Mouse (Mus musculus) midbrain, embryonic 15.5 days (tissue): ENCODE results near the gene Slc35b4. TPM values are rescaled to one million over a fixed set of nuclear protein-coding genes. Genes with fewer than 3 reads are reported as not detected.

Source experiments
- ATAC-seq: fragments of 200-750 bp; cut with Nextera tagmentation; replicated peaks from 2 replicates; pipeline ENCODE4 v1.8.0; 2017; ENCODE audit warnings: moderate TSS enrichment
- H3K27ac ChIP-seq: fragments of 300-500 bp; sonication (generic); 2 replicates; pipeline ENCODE4 v1.5.1; 2015; ENCODE audit warnings: mild to moderate bottlenecking, inconsistent platforms
- H3K27me3 ChIP-seq: fragments of 300-500 bp; sonication (generic); replicated peaks from 2 replicates; pipeline ENCODE4 v1.6.1; 2015; ENCODE audit warnings: inconsistent platforms
- H3K36me3 ChIP-seq: fragments of 300-500 bp; sonication (generic); replicated peaks from 2 replicates; pipeline ENCODE4 v1.6.1; 2015; ENCODE audit warnings: inconsistent platforms
- H3K4me1 ChIP-seq: fragments of 300-500 bp; sonication (generic); 2 replicates; pipeline ENCODE4 v1.6.1; 2015; ENCODE audit warnings: inconsistent platforms
- H3K4me2 ChIP-seq: fragments of 300-500 bp; sonication (generic); 2 replicates; pipeline ENCODE4 v1.6.1; 2015; ENCODE audit warnings: inconsistent platforms, mild to moderate bottlenecking, moderate library complexity
- H3K4me3 ChIP-seq: fragments of 300-500 bp; sonication (generic); 2 replicates; pipeline ENCODE4 v1.5.1; 2015; ENCODE audit warnings: mild to moderate bottlenecking, inconsistent platforms
- H3K9ac ChIP-seq: fragments of 300-500 bp; sonication (generic); 2 replicates; pipeline ENCODE4 v1.6.1; 2015; ENCODE audit warnings: mild to moderate bottlenecking, inconsistent platforms
- H3K9me3 ChIP-seq: fragments of 300-500 bp; sonication (generic); 2 replicates; pipeline ENCODE4 v1.6.1; 2016; ENCODE audit warnings: inconsistent platforms
- WGBS: fragments of 180-500 bp; shearing (Covaris S2); methylation state at CpG from one replicate; pipeline ENCODE4 v1.1.7; 2015; ENCODE audit warnings: mixed read lengths; 5-methylcytosine and 5-hydroxymethylcytosine counted together
- polyA plus RNA-seq: library from polyadenylated mRNA; unstranded; fragments of >200 nt; fragmentation: Nextera tagmentation; extraction: Ambion mirVana; gene quantifications from 2 replicates; pipeline ENCODE4 v1.2.1, GENCODE M21; 2015

Gene Slc35b4
- polyA plus RNA-seq, 1 experiment from 2014 or later = 45.0 TPM

GRCm38 (mm10) chr6:34187273-34187863 lies 10.5 kb upstream of the Slc35b4 start:
- no peaks in the 10 kb centered on the region for H3K36me3 ChIP-seq
- ATAC-seq = no peak
- H3K4me2 ChIP-seq = no peak overlapping the region
- H3K27me3 ChIP-seq = no peaks in the 10 kb centered on the region
- H3K9ac ChIP-seq = no peak overlapping the region
- 16% methylated on average over 2 of the region's 2 CpGs for WGBS
- H3K4me1 ChIP-seq = no peaks in the 10 kb centered on the region
- H3K9me3 ChIP-seq = no peaks in the 10 kb centered on the region
- H3K27ac ChIP-seq = no peak overlapping the region
- H3K4me3 ChIP-seq = no peak overlapping the region

- Histone ChIP-seq H3K27ac (no peak overlapping the region), H3K36me3 (no peaks in the 10 kb centered on the region), H3K9ac (no peak overlapping the region), H3K4me1 (no peaks in the 10 kb centered on the region), H3K9me3 (no peaks in the 10 kb centered on the region), H3K4me2 (no peak overlapping the region), H3K27me3 (no peaks in the 10 kb centered on the region), H3K4me3 (no peak overlapping the region)
- WGBS = 90% methylated on average over 3 of the region's 3 CpGs
- no peak for ATAC-seq
These were observed 6.4 kb upstream of the Slc35b4 start for GRCm38 (mm10) chr6:34183326-34183725.

- no peaks in the 10 kb centered on the region for H3K27me3 ChIP-seq
- H3K36me3 ChIP-seq = no peaks in the 10 kb centered on the region
- no peaks in the 10 kb centered on the region for H3K4me1 ChIP-seq
- no peak overlapping the region for H3K27ac ChIP-seq
- no peaks in the 10 kb centered on the region for H3K9me3 ChIP-seq
- ATAC-seq = no peak
- H3K9ac ChIP-seq = no peak overlapping the region
- no peak overlapping the region for H3K4me3 ChIP-seq
- 78% methylated on average over 3 of the region's 3 CpGs for WGBS
- no peak overlapping the region for H3K4me2 ChIP-seq
These were observed 5.0 kb upstream of the Slc35b4 start for GRCm38 (mm10) chr6:34181961-34182360.

- 89% methylated on average over 4 of the region's 4 CpGs for WGBS
- H3K9me3 ChIP-seq = no peaks in the 10 kb centered on the region
- ATAC-seq = no peak
These were observed 3.0 kb upstream of the Slc35b4 start for GRCm38 (mm10) chr6:34179911-34180310.

GRCm38 (mm10) chr6:34179007-34179406 lies 2.1 kb upstream of the Slc35b4 start:
- peaks cover 14% of the 10 kb centered on the region for H3K4me1 ChIP-seq
- no peak overlapping the region for H3K9ac ChIP-seq
- H3K4me2 ChIP-seq = no peak overlapping the region
- no peaks in the 10 kb centered on the region for H3K9me3 ChIP-seq
- no peak overlapping the region for H3K4me3 ChIP-seq
- no peak overlapping the region for H3K27ac ChIP-seq
- H3K27me3 ChIP-seq = no peaks in the 10 kb centered on the region
- 83% methylated on average over 3 of the region's 3 CpGs for WGBS
- no peak for ATAC-seq
- H3K36me3 ChIP-seq = no peaks in the 10 kb centered on the region

More at GRCm38 (mm10) chr6:34179911-34180310, 3.0 kb upstream of the Slc35b4 start:
- Histone ChIP-seq H3K36me3 (no peaks in the 10 kb centered on the region), H3K27ac (no peak overlapping the region), H3K4me2 (no peak overlapping the region), H3K9ac (no peak overlapping the region), H3K4me1 (peaks cover 10% of the 10 kb centered on the region), H3K27me3 (no peaks in the 10 kb centered on the region), H3K4me3 (no peak overlapping the region)

GRCm38 (mm10) chr6:34176111-34176863 lies 624 bp downstream of the Slc35b4 start:
- Histone ChIP-seq H3K9ac (peak overlapping the region; percentile 80), H3K27me3 (no peaks in the 10 kb centered on the region), H3K36me3 (no peaks in the 10 kb centered on the region), H3K4me3 (peak overlapping the region; percentile 90), H3K9me3 (no peaks in the 10 kb centered on the region), H3K4me2 (peak overlapping the region; percentile 80), H3K27ac (peak overlapping the region; percentile 87), H3K4me1 (peaks cover 14% of the 10 kb centered on the region)
- 3% methylated on average over 29 of the region's 29 CpGs for WGBS
- peak; percentile 86 for ATAC-seq

GRCm38 (mm10) chr6:34174715-34175114 lies 2.2 kb downstream of the Slc35b4 start:
- Histone ChIP-seq H3K4me3 (no peak overlapping the region), H3K4me2 (no peak overlapping the region), H3K36me3 (0 out of 2 replicates have a peak, but pooled peaks cover 3% of the 10 kb centered on the region), H3K9me3 (no peaks in the 10 kb centered on the region), H3K9ac (no peak overlapping the region), H3K4me1 (peaks cover 14% of the 10 kb centered on the region), H3K27me3 (no peaks in the 10 kb centered on the region), H3K27ac (no peak overlapping the region)
- ATAC-seq = no peak
- 86% methylated on average over 8 of the region's 8 CpGs for WGBS

GRCm38 (mm10) chr6:34173251-34173650 lies 3.7 kb downstream of the Slc35b4 start:
- no peaks in the 10 kb centered on the region for H3K9me3 ChIP-seq
- 0 out of 2 replicates have a peak, but pooled peaks cover 3% of the 10 kb centered on the region for H3K36me3 ChIP-seq
- no peak for ATAC-seq
- H3K27ac ChIP-seq = no peak overlapping the region
- no peak overlapping the region for H3K9ac ChIP-seq
- H3K4me1 ChIP-seq = peaks cover 14% of the 10 kb centered on the region
- H3K27me3 ChIP-seq = no peaks in the 10 kb centered on the region
- H3K4me2 ChIP-seq = no peak overlapping the region
- no peak overlapping the region for H3K4me3 ChIP-seq
- WGBS = 81% methylated on average over 12 of the region's 12 CpGs

GRCm38 (mm10) chr6:34171748-34172457 lies 5.0 kb downstream of the Slc35b4 start:
- peaks cover 10% of the 10 kb centered on the region; the same call in 1 of the 2 replicates for H3K36me3 ChIP-seq
- WGBS = 91% methylated on average over 12 of the region's 12 CpGs
- H3K4me3 ChIP-seq = no peak overlapping the region
- peaks cover 14% of the 10 kb centered on the region for H3K4me1 ChIP-seq
- no peak overlapping the region for H3K27ac ChIP-seq
- no peak overlapping the region for H3K9ac ChIP-seq
- H3K27me3 ChIP-seq = no peaks in the 10 kb centered on the region
- H3K9me3 ChIP-seq = no peaks in the 10 kb centered on the region
- no peak overlapping the region for H3K4me2 ChIP-seq
- no peak for ATAC-seq

- Histone ChIP-seq H3K4me3 (no peak overlapping the region), H3K4me2 (no peak overlapping the region), H3K4me1 (peaks cover 10% of the 10 kb centered on the region), H3K27me3 (no peaks in the 10 kb centered on the region), H3K9ac (no peak overlapping the region), H3K36me3 (peaks cover 18% of the 10 kb centered on the region; the same call in 1 of the 2 replicates), H3K27ac (no peak overlapping the region), H3K9me3 (no peaks in the 10 kb centered on the region)
- no peak for ATAC-seq
- 86% methylated on average over 7 of the region's 7 CpGs for WGBS
These were observed 5.9 kb downstream of the Slc35b4 start for GRCm38 (mm10) chr6:34170844-34171494.

- no peaks in the 10 kb centered on the region for H3K4me1 ChIP-seq
- 82% methylated on average over 3 of the region's 3 CpGs for WGBS
- no peak overlapping the region for H3K27ac ChIP-seq
- no peak overlapping the region for H3K4me3 ChIP-seq
- H3K27me3 ChIP-seq = no peaks in the 10 kb centered on the region
- peaks cover 26% of the 10 kb centered on the region; the same call in 1 of the 2 replicates for H3K36me3 ChIP-seq
- H3K9ac ChIP-seq = no peak overlapping the region
- no peaks in the 10 kb centered on the region for H3K9me3 ChIP-seq
- no peak for ATAC-seq
- no peak overlapping the region for H3K4me2 ChIP-seq
These were observed 8.1 kb downstream of the Slc35b4 start for GRCm38 (mm10) chr6:34168834-34169233.

- H3K27ac ChIP-seq = no peak overlapping the region
- 87% methylated on average over 9 of the region's 9 CpGs for WGBS
- no peaks in the 10 kb centered on the region for H3K27me3 ChIP-seq
- no peaks in the 10 kb centered on the region for H3K4me1 ChIP-seq
- H3K4me2 ChIP-seq = no peak overlapping the region
- no peaks in the 10 kb centered on the region for H3K9me3 ChIP-seq
- H3K9ac ChIP-seq = no peak overlapping the region
- no peak overlapping the region for H3K4me3 ChIP-seq
- ATAC-seq = no peak
- H3K36me3 ChIP-seq = peaks cover 42% of the 10 kb centered on the region; the same call in 1 of the 2 replicates
These were observed 13.9 kb downstream of the Slc35b4 start for GRCm38 (mm10) chr6:34163014-34163413.
